Mouse (Mus musculus) embryonic facial prominence, embryonic 10.5 days (tissue): ENCODE results near the gene Cep72. TPM values are rescaled to one million over a fixed set of nuclear protein-coding genes. Genes with fewer than 3 reads are reported as not detected.
A peak's percentile ranks its signal among the peaks of the same experiment; 100 is the strongest.

ENCODE experiments used
- DNase-seq: peaks from one replicate; pipeline ENCODE4 v3.0.0-alpha.2; 2017; ENCODE audit warnings: low spot score
- H3K27ac ChIP-seq: fragments of 300-500 bp; sonication (generic); replicated peaks from 2 replicates; pipeline ENCODE4 v1.5.1; 2016; ENCODE audit warnings: mild to moderate bottlenecking
- H3K27me3 ChIP-seq: fragments of 300-500 bp; sonication (generic); replicated peaks from 2 replicates; pipeline ENCODE4 v1.6.1; 2016; ENCODE audit warnings: low read depth, mild to moderate bottlenecking; ENCODE audit not compliant: poor library complexity, severe bottlenecking
- H3K36me3 ChIP-seq: fragments of 300-500 bp; sonication (generic); replicated peaks from 2 replicates; pipeline ENCODE4 v1.6.1; 2016; ENCODE audit warnings: mild to moderate bottlenecking, moderate library complexity
- H3K4me1 ChIP-seq: fragments of 300-500 bp; sonication (generic); 2 replicates; pipeline ENCODE4 v1.6.1; 2016
- H3K4me3 ChIP-seq: fragments of 300-500 bp; sonication (generic); 2 replicates; pipeline ENCODE4 v1.5.1; 2016; ENCODE audit warnings: mild to moderate bottlenecking, moderate library complexity
- H3K9me3 ChIP-seq: fragments of 300-500 bp; sonication (generic); 2 replicates; pipeline ENCODE4 v1.6.1; 2016; ENCODE audit warnings: mild to moderate bottlenecking
- WGBS: fragments of 180-500 bp; shearing (Covaris S2); methylation state at CpG from one replicate; pipeline ENCODE4 v1.1.7; 2016; 5-methylcytosine and 5-hydroxymethylcytosine counted together
- polyA plus RNA-seq: library from polyadenylated mRNA; unstranded; fragments of >200 nt; fragmentation: Nextera tagmentation; extraction: Ambion mirVana; gene quantifications from 2 replicates; pipeline ENCODE4 v1.2.1, GENCODE M21; 2016

The Cep72 gene
- polyA plus RNA-seq, 1 experiment from 2014 or later = 25.0 TPM

DNA sequence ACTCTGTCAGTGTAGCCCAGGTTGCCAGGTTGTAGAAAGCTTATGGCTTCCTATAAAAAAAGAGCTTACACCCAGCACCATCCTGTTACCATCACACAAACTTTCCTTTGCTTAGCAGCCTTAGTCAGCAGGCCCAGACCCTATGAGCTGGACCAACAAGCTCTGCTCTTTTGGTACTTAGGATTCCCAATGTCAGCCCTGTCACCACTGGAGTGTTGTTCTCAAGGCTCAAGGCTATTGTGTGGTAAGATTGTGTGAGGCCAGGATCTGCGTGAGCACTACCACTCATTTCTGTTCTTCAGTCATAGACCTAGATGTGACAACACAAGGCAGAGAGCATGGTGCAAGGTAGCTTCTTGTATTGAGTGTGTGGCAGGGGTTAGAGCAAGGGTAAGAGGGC is 4.5 kb upstream of the Cep72 start:
- Histone ChIP-seq H3K27ac (no peak overlapping the region), H3K27me3 (no peaks in the 10 kb centered on the region), H3K4me3 (no peak overlapping the region), H3K9me3 (no peaks in the 10 kb centered on the region), H3K4me1 (no peaks in the 10 kb centered on the region), H3K36me3 (no peaks in the 10 kb centered on the region)
- no peak for DNase-seq
- WGBS = 78% methylated on average over 1 of the region's 1 CpGs

DNA sequence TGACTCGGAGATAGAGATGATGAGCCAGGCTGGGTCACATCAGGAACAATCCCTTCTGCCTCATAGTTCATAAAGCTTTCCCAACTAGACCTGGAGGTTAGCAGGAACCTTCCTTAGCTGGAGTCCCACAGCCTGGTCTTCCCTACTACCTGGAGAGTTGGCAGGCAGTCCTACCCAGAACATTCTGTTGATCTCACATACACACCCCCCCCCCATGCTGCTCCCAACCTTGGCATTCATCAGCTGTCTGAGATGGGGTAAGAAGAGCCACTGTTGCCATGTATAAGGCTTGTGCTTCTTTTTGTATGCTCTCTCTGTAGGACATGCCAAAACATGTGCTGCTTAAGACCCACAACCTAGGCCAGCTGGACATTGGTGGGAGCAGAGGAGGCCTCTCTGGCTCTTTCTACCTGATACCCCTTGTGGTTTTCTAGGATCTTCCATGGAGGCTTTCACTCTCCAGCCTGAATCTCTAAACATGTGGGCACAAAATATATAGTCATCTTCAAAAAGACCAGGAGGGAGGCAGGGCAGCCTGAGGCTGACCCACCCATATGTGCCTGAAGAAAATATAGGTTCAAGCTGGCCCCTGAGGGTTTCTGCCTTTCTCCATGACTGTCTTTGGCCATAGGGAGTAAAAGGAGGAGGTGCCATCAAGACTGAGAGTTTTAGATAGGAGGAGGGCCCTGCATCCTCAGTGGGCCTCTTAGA is 1.4 kb upstream of the Cep72 start:
- Histone ChIP-seq H3K9me3 (no peaks in the 10 kb centered on the region), H3K36me3 (peaks cover 2% of the 10 kb centered on the region; the same call in 1 of the 2 replicates), H3K4me1 (peaks cover 4% of the 10 kb centered on the region), H3K27ac (no peak overlapping the region), H3K27me3 (no peaks in the 10 kb centered on the region), H3K4me3 (no peak overlapping the region)
- DNase-seq = no peak
- WGBS = 89% methylated on average over 1 of the region's 1 CpGs

DNA sequence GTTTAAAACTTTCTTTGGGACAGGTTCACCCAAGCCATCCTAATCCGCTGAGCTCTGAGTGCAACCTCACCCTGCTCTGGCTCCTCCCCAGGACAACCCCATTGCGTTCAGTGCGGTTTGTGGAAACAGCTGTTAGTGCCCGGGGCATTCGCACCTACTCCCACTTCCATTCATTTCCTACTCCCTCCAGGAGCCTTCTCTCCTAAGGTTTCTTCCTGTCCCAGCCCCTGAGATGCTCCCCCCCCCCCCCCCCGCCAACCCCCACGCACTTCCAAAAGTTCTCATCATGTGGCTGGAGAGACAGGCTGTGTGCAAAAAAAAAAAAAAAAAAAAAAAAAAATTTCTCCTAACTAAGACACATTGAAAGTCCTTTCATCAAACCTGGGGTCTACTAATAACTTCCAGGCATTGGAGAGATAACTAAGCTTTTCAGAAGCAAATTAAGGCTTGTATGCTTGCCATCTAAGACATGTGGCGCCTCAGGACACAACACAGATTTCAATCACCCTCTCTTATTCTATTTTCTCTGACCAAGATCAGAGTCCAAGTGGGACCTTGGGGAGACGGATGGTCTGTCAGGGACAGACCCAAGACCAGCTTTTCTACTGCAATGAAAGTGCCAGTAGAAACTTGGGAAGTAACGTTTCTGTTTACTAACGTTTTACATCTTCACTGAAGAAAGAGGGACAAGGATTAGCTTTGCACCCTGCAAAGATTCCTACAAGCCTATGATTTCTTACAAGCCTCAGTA is 454 bp upstream of the Cep72 start:
- no peaks in the 10 kb centered on the region for H3K9me3 ChIP-seq
- no peaks in the 10 kb centered on the region for H3K27me3 ChIP-seq
- WGBS = 28% methylated on average over 11 of the region's 11 CpGs
- peaks cover 4% of the 10 kb centered on the region for H3K4me1 ChIP-seq
- peaks cover 11% of the 10 kb centered on the region for H3K36me3 ChIP-seq
- peak overlapping the region; percentile 73 for H3K4me3 ChIP-seq
- peak overlapping the region; percentile 96 for H3K27ac ChIP-seq
- no peak for DNase-seq

DNA sequence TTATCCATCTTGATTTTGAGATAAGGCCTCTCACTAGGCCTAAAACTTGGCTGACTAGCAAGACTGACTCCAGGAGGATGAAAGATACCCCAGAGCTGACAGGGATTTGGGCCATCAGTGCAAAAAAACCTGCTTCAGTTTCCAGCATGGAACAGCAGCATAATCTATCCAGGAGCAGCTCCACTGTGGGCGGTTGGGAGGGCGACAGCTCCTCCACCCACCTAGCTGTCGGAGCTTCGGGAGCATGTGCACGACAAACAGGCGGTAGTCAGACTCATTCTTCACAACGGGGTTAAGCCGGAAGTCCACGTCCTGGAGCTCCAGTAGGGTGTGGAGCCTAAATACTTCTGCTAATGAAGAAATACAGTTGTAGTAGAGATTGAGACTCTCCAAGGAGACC is 4.0 kb downstream of the Cep72 start:
- Histone ChIP-seq H3K4me3 (no peak overlapping the region), H3K4me1 (peaks cover 4% of the 10 kb centered on the region), H3K27ac (no peak overlapping the region), H3K27me3 (no peaks in the 10 kb centered on the region), H3K36me3 (peaks cover 44% of the 10 kb centered on the region), H3K9me3 (no peaks in the 10 kb centered on the region)
- 95% methylated on average over 9 of the region's 9 CpGs for WGBS
- DNase-seq = no peak

DNA sequence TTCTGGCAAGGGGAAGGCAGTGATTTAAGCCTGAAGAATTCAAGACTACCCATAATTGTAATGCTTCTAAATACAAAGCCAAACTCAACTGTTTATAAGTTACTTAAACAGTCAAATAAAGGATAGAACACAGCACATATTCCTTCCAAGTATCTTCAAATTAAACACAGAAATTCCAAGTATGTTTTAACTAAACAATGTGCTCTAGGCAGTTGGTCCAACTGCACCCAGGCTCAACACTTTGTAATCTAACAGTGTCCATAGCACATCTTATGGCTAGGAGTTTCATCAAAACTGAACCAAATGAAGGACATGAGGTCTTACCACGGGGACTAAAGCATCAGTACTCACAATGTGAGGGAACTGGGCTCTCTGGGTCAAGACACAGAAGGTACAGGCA is 5.9 kb downstream of the Cep72 start:
- WGBS = 95% methylated on average over 1 of the region's 1 CpGs
- Histone ChIP-seq H3K27ac (no peak overlapping the region), H3K4me3 (no peak overlapping the region), H3K36me3 (peaks cover 63% of the 10 kb centered on the region), H3K9me3 (no peaks in the 10 kb centered on the region), H3K4me1 (peaks cover 3% of the 10 kb centered on the region), H3K27me3 (no peaks in the 10 kb centered on the region)
- no peak for DNase-seq

DNA sequence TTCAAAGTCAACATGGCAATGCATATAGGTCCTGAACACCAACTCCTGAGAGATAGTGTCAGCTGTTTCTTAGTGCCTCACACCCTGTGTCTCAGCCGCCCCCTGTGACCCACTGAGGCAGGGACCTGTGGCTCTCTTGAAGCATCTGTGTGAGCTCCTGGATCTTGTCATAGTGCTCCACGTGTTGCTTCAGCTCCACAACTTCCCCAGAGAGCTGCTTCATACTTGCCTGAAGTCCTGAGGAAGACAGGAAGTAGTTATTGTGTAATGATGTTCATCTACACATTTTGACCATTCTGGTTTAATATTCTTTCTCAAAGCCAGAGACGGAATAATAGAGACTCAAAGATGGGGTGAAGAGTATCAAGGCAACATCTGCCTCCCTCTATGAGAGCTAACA is 22.2 kb downstream of the Cep72 start:
- H3K27me3 ChIP-seq = no peaks in the 10 kb centered on the region
- peaks cover 86% of the 10 kb centered on the region for H3K36me3 ChIP-seq
- H3K4me1 ChIP-seq = no peaks in the 10 kb centered on the region
- no peak overlapping the region for H3K4me3 ChIP-seq
- 88% methylated on average over 3 of the region's 3 CpGs for WGBS
- no peaks in the 10 kb centered on the region for H3K9me3 ChIP-seq
- DNase-seq = no peak
- no peak overlapping the region for H3K27ac ChIP-seq

DNA sequence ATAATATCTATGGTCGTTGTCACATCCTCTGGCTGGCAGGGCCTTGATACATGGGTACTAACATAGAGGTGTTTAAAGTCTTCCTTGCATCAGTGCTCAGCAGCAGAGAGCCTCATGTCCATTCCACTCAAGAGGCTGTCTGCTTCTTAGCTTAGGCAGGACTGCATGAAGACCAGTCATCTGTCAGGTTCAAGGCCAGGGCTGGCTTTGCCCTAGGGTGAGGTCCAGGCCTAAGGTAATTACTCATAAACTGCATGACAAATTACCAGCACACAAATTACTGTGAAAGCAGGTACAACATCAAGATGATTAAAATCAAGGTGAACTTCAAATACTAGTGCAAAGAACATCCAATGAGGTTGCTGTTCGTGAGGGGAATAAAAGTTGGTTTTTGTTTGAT is 26.3 kb downstream of the Cep72 start:
- peaks cover 44% of the 10 kb centered on the region for H3K36me3 ChIP-seq

DNA sequence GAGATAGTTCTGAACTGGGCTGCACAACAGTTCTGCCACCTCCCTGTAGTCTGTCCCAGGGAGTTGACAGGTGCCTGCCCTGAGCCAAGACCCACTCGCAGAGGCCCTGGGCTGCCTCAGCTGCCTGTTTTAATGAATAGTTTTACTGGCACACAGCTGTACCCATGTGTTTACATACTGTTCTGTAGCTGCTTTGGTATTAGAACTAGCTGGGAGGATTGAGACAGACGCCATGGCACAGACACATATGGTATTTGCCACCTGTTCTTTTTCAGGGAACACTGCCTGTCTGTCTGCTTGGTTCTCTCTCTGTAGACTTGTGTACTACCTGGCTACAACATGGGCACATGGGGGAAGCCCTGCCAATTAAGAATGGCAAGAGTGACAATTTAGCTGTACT is 27.3 kb downstream of the Cep72 start:
- H3K27ac ChIP-seq = no peak overlapping the region
- WGBS = 89% methylated on average over 2 of the region's 2 CpGs
- peaks cover 34% of the 10 kb centered on the region for H3K36me3 ChIP-seq
- no peak overlapping the region for H3K4me3 ChIP-seq
- no peaks in the 10 kb centered on the region for H3K9me3 ChIP-seq
- no peaks in the 10 kb centered on the region for H3K4me1 ChIP-seq
- DNase-seq = no peak
- no peaks in the 10 kb centered on the region for H3K27me3 ChIP-seq

More for the DNA sequence above, 26.3 kb downstream of the Cep72 start:
- H3K27me3 ChIP-seq = no peaks in the 10 kb centered on the region
- H3K27ac ChIP-seq = no peak overlapping the region
- no peak for DNase-seq
- H3K9me3 ChIP-seq = no peaks in the 10 kb centered on the region
- H3K4me1 ChIP-seq = no peaks in the 10 kb centered on the region
- WGBS = 94% methylated on average over 2 of the region's 2 CpGs
- no peak overlapping the region for H3K4me3 ChIP-seq

DNA sequence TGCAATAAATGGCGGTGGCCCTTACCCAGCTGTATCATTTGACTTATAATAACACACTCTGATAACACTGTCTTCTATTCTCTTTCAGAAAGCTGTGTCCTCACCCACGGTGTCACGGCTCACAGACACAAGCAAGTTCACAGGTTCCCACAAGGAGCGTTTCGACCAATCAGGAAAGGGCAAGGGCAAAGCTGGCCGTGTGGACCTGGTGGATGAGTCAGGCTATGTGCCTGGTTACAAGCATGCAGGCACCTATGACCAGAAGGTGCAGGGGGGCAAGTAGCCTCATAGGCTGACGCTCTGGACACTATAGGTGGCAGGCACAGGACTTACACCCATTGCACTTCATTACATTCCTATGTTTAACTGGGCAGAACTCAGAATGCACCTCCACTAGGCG is 31.0 kb downstream of the Cep72 start:
- no peak overlapping the region for H3K4me3 ChIP-seq
- H3K36me3 ChIP-seq = peaks cover 4% of the 10 kb centered on the region; the same call in 1 of the 2 replicates
- no peak for DNase-seq
- no peak overlapping the region for H3K27ac ChIP-seq
- H3K9me3 ChIP-seq = no peaks in the 10 kb centered on the region
- no peaks in the 10 kb centered on the region for H3K27me3 ChIP-seq
- 87% methylated on average over 8 of the region's 8 CpGs for WGBS
- no peaks in the 10 kb centered on the region for H3K4me1 ChIP-seq

DNA sequence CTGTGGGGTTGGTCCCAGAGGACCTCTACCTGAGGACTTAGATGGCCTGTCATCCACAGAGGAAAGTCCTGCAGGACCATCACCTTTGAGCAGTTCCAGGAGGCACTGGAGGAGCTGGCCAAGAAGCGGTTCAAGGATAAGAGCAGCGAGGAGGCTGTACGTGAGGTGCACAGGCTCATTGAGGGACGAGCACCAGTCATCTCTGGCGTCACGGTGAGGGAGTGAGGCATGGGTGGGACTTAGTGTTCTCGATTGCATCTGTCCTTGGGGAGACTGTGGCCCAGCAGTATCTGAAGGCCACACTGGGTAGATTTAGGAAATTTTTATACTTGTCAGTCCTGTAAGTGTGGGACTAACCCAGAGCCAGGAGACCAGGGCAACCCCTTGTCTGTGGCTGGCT is 31.4 kb downstream of the Cep72 start:
- no peaks in the 10 kb centered on the region for H3K9me3 ChIP-seq
- peaks cover 2% of the 10 kb centered on the region; the same call in 1 of the 2 replicates for H3K36me3 ChIP-seq
- WGBS = 88% methylated on average over 7 of the region's 7 CpGs
- no peak for DNase-seq
- no peaks in the 10 kb centered on the region for H3K27me3 ChIP-seq
- H3K27ac ChIP-seq = no peak overlapping the region
- H3K4me3 ChIP-seq = no peak overlapping the region
- H3K4me1 ChIP-seq = no peaks in the 10 kb centered on the region

DNA sequence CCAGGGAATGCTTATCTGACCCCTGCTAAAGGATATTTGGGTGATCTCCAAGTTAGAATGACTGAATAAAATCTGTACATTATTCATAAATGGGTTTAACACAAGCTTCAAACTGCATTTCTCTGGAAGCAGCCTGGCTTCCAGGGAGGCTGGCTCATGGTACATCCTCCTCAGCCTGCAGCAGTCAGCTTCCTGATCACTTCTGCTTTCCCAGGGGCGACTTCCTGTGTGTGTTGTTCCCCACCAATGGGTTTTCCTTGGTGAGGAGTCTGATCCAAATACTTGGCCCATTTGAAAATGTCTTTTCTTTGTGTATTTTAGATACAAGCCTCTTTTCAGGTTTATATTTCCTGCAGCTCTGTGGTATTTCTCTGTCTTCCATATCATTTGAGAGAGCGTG is 33.1 kb downstream of the Cep72 start:
- H3K27ac ChIP-seq = no peak overlapping the region
- no peak overlapping the region for H3K4me3 ChIP-seq
- H3K4me1 ChIP-seq = no peaks in the 10 kb centered on the region
- no peaks in the 10 kb centered on the region for H3K36me3 ChIP-seq
- 80% methylated on average over 2 of the region's 2 CpGs for WGBS
- no peaks in the 10 kb centered on the region for H3K9me3 ChIP-seq
- no peak for DNase-seq
- H3K27me3 ChIP-seq = no peaks in the 10 kb centered on the region

DNA sequence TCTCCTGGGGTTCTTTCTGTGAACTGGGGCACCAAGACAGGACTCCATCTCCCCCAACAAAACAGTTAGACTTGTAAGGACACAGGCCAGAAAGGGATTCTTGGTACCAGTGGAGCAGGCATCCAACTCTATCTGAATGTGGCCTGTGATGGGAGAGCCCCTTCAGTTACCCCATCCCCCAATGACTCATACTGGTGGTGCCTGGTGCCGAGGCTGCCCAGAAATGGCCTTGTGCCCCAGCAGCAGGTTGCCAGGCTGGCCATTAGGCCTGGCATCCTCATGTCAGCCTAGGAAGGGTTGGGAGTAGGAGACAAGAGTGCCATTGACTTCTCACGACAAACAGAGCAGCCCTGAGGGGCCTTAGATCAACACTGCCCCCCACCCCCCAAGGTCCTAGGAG is 34.0 kb downstream of the Cep72 start:
- 67% methylated on average over 2 of the region's 2 CpGs for WGBS
- Histone ChIP-seq H3K27me3 (no peaks in the 10 kb centered on the region), H3K9me3 (no peaks in the 10 kb centered on the region), H3K4me3 (no peak overlapping the region), H3K4me1 (no peaks in the 10 kb centered on the region), H3K36me3 (no peaks in the 10 kb centered on the region), H3K27ac (no peak overlapping the region)
- no peak for DNase-seq

DNA sequence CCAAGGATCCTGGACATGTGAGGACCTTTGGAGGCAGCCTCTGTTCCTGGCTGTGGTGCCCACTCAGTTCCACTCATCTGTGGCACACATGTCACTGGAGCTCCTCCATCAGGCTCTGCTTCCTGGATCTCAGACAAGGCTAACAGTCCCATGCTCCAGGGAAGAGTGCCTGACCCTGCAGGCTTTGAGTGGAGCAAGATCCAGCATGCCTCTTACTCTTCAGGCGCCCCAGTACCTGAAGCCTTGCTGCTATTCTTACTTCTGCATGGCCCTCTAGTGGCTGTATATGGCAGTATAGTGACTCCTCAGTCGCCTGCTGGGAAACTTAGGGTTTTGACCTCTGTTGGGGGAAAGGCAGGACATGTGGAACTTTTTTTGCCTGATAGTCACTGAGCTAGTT is 35.9 kb downstream of the Cep72 start:
- Histone ChIP-seq H3K4me3 (no peak overlapping the region), H3K4me1 (no peaks in the 10 kb centered on the region), H3K36me3 (no peaks in the 10 kb centered on the region), H3K27ac (no peak overlapping the region), H3K27me3 (no peaks in the 10 kb centered on the region), H3K9me3 (no peaks in the 10 kb centered on the region)
- 17% methylated on average over 2 of the region's 2 CpGs for WGBS
- DNase-seq = peak; percentile 38
